Mouse (Mus musculus) right cerebral cortex, postnatal 36 days (tissue): Measurements from ENCODE around the gene Sh2d5.

Source experiments
- DNase-seq, 2 experiments: peaks; one replicate each; pipeline ENCODE4 v3.0.0; 2022; ENCODE audit warnings: low spot score in 2 of 2, mixed read lengths in 1 of 2

Gene Sh2d5

GRCm38 (mm10) chr4:138259482-138259881 lies 9.3 kb downstream of the Sh2d5 start:
- no peak for DNase-seq

- peak; percentile 84 to 87 for DNase-seq
These were observed 11.9 kb downstream of the Sh2d5 start for GRCm38 (mm10) chr4:138261843-138262681.

GRCm38 (mm10) chr4:138267869-138268268 lies 17.7 kb downstream of the Sh2d5 start:
- DNase-seq: no peak

DNA sequence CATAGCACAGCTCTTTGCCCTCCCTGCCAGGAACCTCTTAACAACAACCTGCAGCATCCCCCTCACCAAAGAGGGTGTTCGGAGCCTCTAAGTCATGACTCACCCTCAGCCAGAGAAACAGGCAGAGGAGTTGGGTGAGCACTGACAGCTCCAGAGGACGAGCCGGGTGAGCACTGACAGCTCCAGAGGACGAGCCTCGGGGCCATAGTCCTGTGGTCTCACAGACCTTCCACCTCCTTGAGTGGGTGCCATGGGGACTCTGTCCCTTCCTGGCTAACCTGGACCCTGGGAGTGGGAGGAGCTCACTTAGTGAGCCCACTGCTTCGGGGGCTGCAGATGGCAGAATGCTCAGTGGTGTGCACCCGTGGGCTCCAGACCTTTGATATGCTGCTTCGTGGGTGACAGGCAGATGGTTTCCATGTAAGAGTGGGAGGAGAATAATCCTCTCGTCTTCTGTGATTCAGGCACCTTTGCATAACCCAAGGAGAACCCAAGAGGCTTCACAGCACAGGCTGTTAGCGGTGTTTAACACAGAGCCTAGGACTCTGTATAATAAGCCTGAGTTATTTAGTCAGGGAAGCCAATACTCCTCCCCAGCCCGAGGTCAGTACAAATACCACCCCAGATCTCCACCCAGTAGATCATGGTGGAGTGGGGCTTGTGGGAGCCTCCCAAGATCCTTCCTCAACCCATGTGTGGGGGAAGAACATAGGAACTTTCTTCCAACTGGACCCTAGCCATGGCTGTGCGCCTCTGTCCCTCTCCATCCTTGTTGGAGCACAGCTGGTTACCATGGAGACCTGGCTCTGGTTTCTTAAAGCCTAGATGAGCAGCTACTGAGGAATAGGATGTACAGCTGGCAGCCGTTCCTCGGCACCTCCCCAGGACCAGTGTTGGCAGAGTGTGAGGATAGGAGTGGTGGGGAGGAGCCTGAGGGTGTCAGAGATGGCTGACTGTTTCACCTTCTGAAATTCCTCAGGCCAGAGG lies 22.1 kb downstream of the Sh2d5 start:
- peak; percentile 67 to 75 for DNase-seq

DNA sequence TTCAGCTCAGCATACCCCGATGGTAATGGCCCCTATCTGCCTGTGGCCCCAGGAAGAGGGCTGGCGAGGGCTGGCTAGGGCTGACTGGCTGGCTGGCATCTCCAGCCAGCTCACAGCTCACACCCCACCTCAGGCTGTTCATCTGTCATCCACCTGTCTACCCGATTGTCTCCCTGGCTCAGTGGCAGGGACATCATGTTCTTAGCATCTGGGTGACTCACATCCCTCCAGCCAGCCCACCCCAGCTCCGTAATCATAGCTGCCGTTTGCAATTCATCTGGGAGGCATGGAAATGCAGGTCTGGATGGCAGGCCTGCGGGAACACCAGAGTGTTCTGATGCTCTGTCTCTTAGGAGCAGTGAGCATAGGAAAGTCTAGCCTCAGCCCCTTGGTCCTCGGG lies 28.1 kb downstream of the Sh2d5 start:
- DNase-seq: peak; percentile 27 to 52

DNA sequence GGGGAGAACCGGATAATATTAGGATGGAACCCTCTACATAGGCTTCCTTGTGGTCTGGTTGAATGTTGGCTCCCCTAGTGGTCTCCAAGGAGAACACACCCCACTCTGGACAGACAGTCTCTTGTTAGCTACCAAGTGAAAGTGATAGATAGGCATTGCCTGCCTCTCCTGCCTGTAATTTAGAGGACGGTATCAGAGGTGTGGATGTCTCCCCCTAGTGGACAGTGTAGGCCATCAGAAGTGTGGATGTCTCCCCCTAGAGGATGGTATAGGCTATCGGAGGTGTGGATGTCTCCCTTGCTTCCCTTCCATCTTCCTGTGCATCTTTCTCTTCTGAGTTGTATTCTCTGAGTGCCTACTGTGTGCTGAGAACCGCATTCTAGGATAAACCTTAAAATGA lies 32.6 kb downstream of the Sh2d5 start:
- peak; percentile 33 to 50 for DNase-seq

- no peak for DNase-seq
These were observed 36.2 kb downstream of the Sh2d5 start for GRCm38 (mm10) chr4:138286411-138286810.

DNA sequence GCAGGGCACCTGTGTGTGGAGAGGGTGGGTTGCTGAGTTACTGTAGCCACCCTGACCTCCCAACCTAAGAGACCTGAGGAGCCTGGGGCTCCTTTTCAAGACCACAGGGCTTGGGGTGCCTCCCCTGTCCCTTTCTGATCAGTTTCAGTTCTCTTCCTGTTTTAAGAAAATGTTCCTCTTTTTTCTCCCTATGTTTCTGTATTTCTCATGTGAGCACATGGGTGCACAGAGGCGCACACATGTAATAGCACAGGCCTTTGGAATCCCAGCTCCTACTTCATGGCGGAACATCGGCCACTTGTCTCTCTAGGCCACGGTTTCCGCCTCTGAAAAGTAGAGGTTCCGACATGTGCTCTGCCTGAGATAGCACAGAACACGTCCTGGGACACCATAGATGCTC lies 38.5 kb downstream of the Sh2d5 start:
- no peak for DNase-seq

GRCm38 (mm10) chr4:138292028-138292427 lies 41.8 kb downstream of the Sh2d5 start:
- no peak for DNase-seq

GRCm38 (mm10) chr4:138293261-138293948 lies 43.2 kb downstream of the Sh2d5 start:
- no peak for DNase-seq

DNA sequence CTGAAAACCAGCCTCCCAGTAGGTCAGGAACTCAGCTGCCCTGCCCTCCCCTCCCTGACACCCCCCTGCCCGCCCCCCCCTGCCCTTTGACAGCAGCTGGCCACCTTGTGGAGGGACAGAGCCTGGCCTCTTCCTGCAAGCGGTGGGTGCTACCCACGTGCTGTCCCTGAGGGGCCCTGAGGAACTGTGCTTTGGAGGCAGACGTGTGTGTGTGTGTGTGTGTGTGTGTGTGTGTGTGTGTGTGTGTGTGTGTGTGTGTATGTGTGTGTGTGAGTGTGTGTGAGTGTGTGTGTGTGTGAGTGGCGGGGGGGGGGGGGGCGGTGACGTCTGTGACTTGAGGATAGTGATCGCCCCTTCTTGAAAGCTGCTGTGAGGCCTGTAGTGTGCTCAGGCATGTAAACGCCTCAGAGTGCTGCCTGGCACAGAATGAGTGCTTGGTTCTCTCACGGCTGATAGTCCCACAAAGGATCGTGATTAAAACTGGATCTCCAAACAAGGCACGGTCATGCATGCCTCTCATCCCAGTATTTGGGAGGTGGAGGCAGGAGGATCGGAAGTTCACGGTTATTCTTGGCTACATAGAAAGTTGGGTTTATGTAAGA lies 43.8 kb downstream of the Sh2d5 start:
- no peak for DNase-seq

- DNase-seq: no peak
These were observed 51.1 kb downstream of the Sh2d5 start for GRCm38 (mm10) chr4:138301271-138301780.

- DNase-seq: no peak
These were observed 52.8 kb downstream of the Sh2d5 start for GRCm38 (mm10) chr4:138303011-138303410.

- no peak for DNase-seq
These were observed 53.5 kb downstream of the Sh2d5 start for GRCm38 (mm10) chr4:138303742-138304141.

- peak; percentile 98 to 99 for DNase-seq
These were observed 54.3 kb downstream of the Sh2d5 start, which contains the start of gene Ddost for GRCm38 (mm10) chr4:138304340-138305104. Gene Ddost (plus strand): TSS chr4:138304730.

GRCm38 (mm10) chr4:138307025-138307424 lies 56.8 kb downstream of the Sh2d5 start:
- DNase-seq: no peak

DNA sequence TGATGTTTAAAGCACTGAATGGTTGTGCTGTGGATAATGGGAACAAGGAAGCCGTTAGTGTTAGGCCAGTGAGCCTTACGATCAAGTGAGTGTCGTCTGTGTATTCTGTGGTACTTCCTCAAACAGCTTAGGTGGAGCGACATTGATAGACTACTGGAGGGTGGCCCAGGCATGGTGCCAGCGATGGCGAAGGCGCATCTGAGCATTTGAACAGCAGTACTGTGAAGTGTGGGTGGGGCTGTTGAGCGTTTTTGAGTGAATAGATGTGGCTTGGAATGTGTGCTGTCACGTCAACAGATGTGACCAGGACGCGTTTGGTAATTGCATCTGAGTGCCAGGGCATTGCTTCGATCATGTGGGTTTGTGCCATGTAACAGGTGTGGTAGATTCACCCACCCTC lies 57.5 kb downstream of the Sh2d5 start:
- DNase-seq: no peak

- DNase-seq: no peak
These were observed 60.2 kb downstream of the Sh2d5 start for GRCm38 (mm10) chr4:138310311-138310910.
